Mouse (Mus musculus) kidney, adult 2 months (tissue): Measurements from ENCODE around the gene Slc22a23.

Experiments
- CTCF ChIP-seq: fragments of 200-500 bp; conservative IDR thresholded peaks from 2 replicates; pipeline ENCODE4 v1.5.1; 2011; ENCODE audit warnings: low read depth, mild to moderate bottlenecking, control low read depth, low read length, moderate library complexity, mixed read lengths; ENCODE audit not compliant: insufficient read depth, insufficient read length
- POLR2A ChIP-seq: fragments of 200-500 bp; IDR thresholded peaks from one replicate; pipeline ENCODE4 v1.6.1; 2011; ENCODE audit warnings: low read depth, low read length, control low read depth

GRCm38 (mm10) chr13:34269376-34269991 lies 75.5 kb downstream of the Slc22a23 start:
- no peak for TF ChIP-seq POLR2A
- TF ChIP-seq CTCF, result no peak
